Mouse (Mus musculus) C2C12 (cell line): ENCODE results near the gene Fam229a. TPM values are rescaled to one million over a fixed set of nuclear protein-coding genes. Genes with fewer than 3 reads are reported as not detected.

ENCODE experiments used
- H3K27me3 ChIP-seq: one replicate; pipeline ENCODE4 v1.6.1; 2011; ENCODE audit not compliant: control insufficient read depth, insufficient read depth, insufficient read length
- H3K36me3 ChIP-seq: one replicate; pipeline ENCODE4 v1.6.1; 2011; ENCODE audit not compliant: control insufficient read depth, insufficient read depth
- H3K4me3 ChIP-seq: one replicate; pipeline ENCODE4 v1.5.1; 2011; ENCODE audit warnings: mild to moderate bottlenecking, control low read depth; ENCODE audit not compliant: poor library complexity, insufficient read depth, severe bottlenecking
- H3K79me2 ChIP-seq: one replicate; pipeline ENCODE4 v1.6.1; 2011; ENCODE audit not compliant: control insufficient read depth, insufficient read depth
- H3K79me3 ChIP-seq: one replicate; pipeline ENCODE4 v1.6.1; 2011; ENCODE audit warnings: low read depth, control low read depth
- H3ac ChIP-seq: one replicate; pipeline ENCODE3; 2011; ENCODE audit warnings: low read depth; ENCODE audit not compliant: control insufficient read depth, insufficient read length
- CEBPB ChIP-seq: IDR thresholded peaks from one replicate; pipeline ENCODE4 v1.6.1; 2011; ENCODE audit warnings: low read depth, mild to moderate bottlenecking, control low read depth, moderate library complexity
- CTCF ChIP-seq: IDR thresholded peaks from one replicate; pipeline ENCODE4 v1.5.1; 2011; ENCODE audit not compliant: control insufficient read depth, insufficient read depth, insufficient read length
- FOSL1 ChIP-seq: IDR thresholded peaks from one replicate; pipeline ENCODE4 v1.8.0; 2011; ENCODE audit warnings: mild to moderate bottlenecking, low read length; ENCODE audit not compliant: poor library complexity, insufficient read depth, severe bottlenecking
- MAX ChIP-seq: IDR thresholded peaks from one replicate; pipeline ENCODE4 v1.6.1; 2011; ENCODE audit warnings: mild to moderate bottlenecking, control low read depth
- MYOD1 ChIP-seq: IDR thresholded peaks from one replicate; pipeline ENCODE4 v1.6.1; 2011; ENCODE audit warnings: low read depth; ENCODE audit not compliant: control insufficient read depth, insufficient read length
- MYOG ChIP-seq: IDR thresholded peaks from one replicate; pipeline ENCODE4 v1.6.1; 2011; ENCODE audit not compliant: control insufficient read depth, insufficient read length; ENCODE audit errors: extremely low read depth
- USF1 ChIP-seq: IDR thresholded peaks from one replicate; pipeline ENCODE4 v1.6.1; 2011; ENCODE audit warnings: low read depth, mild to moderate bottlenecking, control low read depth, moderate library complexity
- polyA plus RNA-seq: library from polyadenylated mRNA; unstranded; fragments of >200 nt; fragmentation: generic; extraction: Trizol; gene quantifications from one replicate; pipeline ENCODE4 v1.2.1, GENCODE M21; 2012; ENCODE audit warnings: missing spikeins

Gene Fam229a
- polyA plus RNA-seq, 1 experiment = not detected

DNA sequence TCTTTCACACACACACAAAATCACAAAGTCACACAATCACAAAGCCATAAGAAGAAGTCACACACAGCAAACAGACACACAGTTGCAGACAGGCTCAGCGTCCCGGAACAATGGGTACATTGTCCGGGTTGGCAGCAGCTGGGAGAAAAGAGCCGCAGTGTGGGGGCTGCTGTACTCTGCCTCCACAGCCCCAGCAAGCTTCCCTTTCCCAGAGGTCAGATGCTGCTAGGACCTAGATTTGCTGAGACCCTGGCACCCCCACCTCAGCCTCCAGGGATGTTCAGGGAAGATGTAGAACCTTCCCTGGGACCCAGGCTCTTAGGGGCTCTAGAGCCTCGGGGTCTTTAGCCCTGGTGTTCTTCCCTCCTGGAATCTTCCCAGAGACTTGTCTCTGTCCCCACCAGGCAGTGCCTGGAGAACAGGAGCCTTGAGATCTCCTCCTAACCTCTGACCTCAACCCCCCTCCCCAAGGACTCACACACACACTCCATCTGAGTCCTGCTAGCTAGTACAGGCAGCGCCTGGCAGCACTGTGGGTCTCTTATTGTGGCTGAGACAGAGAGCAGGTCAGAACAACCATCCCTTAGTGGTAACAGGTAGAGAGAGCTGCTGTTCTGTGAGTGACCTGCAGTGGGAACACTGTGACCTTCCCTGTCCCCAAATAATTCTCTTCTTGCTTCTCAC, 20.6 kb downstream of the Fam229a start:
- H3K27me3 ChIP-seq = no peaks in the 10 kb centered on the region
- H3K36me3 ChIP-seq = peaks cover under 1% of the 10 kb centered on the region
- TF ChIP-seq FOSL1 = no peak
- no peak for TF ChIP-seq USF1
- no peak for TF ChIP-seq MYOG
- TF ChIP-seq CEBPB = no peak
- H3K79me2 ChIP-seq = peaks cover 20% of the 10 kb centered on the region
- H3ac ChIP-seq = no peak overlapping the region
- peaks cover 3% of the 10 kb centered on the region for H3K79me3 ChIP-seq
- H3K4me3 ChIP-seq = no peak overlapping the region

DNA sequence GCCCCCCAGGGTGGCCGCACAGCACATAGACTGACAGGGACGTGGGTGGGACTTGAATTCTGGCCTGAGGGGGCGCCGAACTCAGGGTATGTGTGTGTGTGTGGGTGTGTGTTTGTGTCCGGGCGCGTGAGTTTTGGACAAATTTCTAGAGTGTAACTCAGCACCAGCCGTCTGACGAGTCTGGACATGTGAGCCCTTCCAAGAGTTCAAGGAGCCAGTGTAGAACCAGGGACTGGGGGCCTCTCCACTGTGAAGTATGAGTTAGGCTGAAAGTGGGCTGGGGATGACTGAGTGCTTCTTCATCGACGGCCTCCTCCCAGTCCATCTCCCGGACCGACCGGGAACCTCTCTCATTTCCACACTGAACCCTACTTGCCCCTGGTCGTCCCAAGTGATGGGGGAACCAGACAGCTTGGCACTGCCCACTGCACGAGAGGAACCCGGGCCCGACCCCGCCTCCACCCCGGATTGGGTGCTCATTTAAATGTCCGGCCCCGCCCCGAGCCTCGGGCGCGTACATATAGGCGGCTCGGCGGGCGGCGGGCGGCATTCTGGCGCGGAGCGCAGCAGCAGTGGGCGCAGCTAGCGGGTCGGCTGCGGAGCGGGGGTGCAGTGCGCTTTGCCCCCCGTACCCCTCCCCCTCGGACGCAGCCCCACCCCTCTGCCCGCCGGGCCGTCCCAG, 22.2 kb downstream of the Fam229a start, which contains the start of gene Marcksl1:
TSS of gene Marcksl1 (plus strand) at position 496 of the 682 bp plus-strand sequence.
- Histone ChIP-seq H3K27me3 (no peaks in the 10 kb centered on the region), H3K4me3 (peak within 1 kb of the TSS; percentile 78), H3K36me3 (peaks cover 11% of the 10 kb centered on the region), H3ac (peak within 1 kb of the TSS; percentile 95), H3K79me3 (peaks cover 3% of the 10 kb centered on the region), H3K79me2 (peaks cover 20% of the 10 kb centered on the region)
- TF ChIP-seq MAX = no peak
- TF ChIP-seq USF1 = no peak
- TF ChIP-seq MYOG = no peak

DNA sequence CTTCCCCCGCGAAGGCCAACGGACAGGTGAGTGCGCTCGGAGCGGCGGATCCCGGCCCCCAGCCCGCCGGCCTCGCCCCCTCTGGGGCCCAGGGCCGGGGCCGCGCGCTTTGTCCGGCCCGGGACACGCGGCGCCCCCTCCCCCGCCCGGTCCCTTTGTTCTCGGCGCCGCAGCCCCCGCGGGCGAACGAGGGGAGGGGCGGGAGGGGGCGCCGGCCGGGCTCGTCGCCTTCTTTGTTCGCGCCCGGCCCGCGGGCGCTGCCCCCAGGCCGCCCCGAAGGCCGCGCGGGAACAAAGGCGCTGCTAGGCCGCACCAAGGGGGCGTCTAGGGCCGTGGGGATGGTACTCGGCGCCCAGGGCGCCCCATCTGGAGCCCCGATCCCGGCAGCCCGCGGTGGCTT, 22.9 kb downstream of the Fam229a start:
- TF ChIP-seq FOSL1 = no peak
- TF ChIP-seq CEBPB = no peak
- TF ChIP-seq USF1 = no peak
- no peak for TF ChIP-seq CTCF
- TF ChIP-seq MAX = no peak
- TF ChIP-seq MYOG = no peak
- no peak for TF ChIP-seq MYOD1
- Histone ChIP-seq H3K79me3 (peaks cover 3% of the 10 kb centered on the region), H3ac (peak overlapping the region; percentile 95), H3K36me3 (peaks cover 17% of the 10 kb centered on the region), H3K27me3 (no peaks in the 10 kb centered on the region), H3K79me2 (peaks cover 20% of the 10 kb centered on the region), H3K4me3 (peak overlapping the region; percentile 78)

DNA sequence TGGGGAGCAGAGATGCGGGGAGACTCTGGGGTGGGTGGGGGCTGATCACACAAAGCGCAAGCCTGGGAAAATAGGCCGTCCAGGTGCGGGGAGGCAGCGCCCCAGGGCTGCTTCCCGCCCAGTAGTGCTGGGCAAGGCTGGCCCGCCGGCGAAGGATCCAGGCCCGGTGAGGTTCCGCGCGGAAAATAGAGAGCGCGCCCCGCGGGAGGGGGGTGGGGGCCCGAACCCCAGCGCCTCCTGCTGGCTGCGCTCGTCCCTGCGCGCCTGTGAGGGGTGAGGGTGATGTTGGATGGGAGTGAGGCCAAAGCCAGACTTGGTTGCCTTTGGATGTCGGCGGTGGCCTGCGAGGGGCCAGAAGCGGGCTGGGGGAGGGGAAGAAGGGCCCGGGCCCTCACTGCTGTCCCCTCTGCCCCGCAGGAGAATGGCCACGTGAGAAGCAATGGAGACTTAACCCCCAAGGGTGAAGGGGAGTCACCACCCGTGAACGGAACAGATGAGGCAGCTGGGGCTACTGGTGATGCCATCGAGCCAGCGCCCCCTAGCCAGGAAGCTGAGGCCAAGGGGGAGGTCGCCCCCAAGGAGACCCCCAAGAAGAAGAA, 23.4 kb downstream of the Fam229a start:
- Histone ChIP-seq H3K79me2 (peaks cover 20% of the 10 kb centered on the region), H3K4me3 (peak overlapping the region; percentile 78), H3K36me3 (peaks cover 19% of the 10 kb centered on the region), H3K27me3 (no peaks in the 10 kb centered on the region), H3K79me3 (peaks cover 3% of the 10 kb centered on the region), H3ac (peak overlapping the region; percentile 95)
- peak; percentile 94 for TF ChIP-seq CTCF
- no peak for TF ChIP-seq USF1
- TF ChIP-seq MYOD1 = no peak
- TF ChIP-seq MYOG = no peak

DNA sequence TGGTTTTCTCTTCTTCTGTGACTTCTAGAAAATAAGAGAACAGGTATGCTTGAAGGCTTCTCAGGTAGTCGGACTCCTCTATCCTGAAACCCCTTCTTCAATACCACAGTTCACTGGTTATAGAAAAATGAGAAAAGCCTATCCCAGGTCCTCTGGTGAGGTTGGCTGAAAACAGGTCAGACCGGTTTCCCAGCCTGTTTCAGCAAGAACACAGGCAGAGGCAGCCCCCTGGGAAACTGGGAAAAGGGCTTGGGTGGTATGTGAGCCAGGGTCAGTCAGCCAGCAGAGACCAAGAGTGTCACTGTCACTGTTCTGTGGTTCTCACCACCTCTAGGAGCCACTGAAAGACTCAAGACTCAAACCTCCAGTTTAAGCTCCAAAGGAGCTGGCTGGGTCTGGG, 25.9 kb downstream of the Fam229a start:
- H3K79me2 ChIP-seq = peaks cover 20% of the 10 kb centered on the region
- H3K36me3 ChIP-seq = peaks cover 42% of the 10 kb centered on the region

DNA sequence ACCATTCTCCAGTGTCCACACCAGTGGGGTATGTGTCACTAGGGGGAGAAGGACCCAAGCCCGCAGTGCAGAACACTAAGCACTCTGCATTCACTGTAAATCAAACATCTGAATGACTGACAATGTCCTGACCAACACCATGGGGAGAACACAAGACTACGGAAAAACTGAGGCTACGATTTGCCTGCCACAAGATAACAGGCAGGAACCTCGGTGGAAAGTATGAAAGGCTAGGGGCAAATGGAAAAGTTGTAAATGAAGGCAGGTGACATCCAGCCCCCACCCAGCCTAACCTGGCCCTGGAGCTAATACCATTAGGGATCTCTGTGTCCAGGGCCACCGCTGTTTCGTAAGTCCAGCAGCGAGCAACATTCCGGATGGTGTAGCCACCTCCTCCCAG, 27.5 kb downstream of the Fam229a start:
- no peak overlapping the region for H3ac ChIP-seq
- peaks cover 20% of the 10 kb centered on the region for H3K79me2 ChIP-seq
- TF ChIP-seq CTCF (no peak), MYOD1 (no peak), CEBPB (no peak), FOSL1 (no peak), MAX (no peak), MYOG (no peak), USF1 (no peak)
- H3K4me3 ChIP-seq = no peak overlapping the region
- peaks cover 58% of the 10 kb centered on the region for H3K36me3 ChIP-seq
- peaks cover 4% of the 10 kb centered on the region for H3K79me3 ChIP-seq
- H3K27me3 ChIP-seq = no peaks in the 10 kb centered on the region

More for the DNA sequence above, 25.9 kb downstream of the Fam229a start:
- H3ac ChIP-seq = no peak overlapping the region
- H3K79me3 ChIP-seq = peaks cover 4% of the 10 kb centered on the region
- no peak overlapping the region for H3K4me3 ChIP-seq
- TF ChIP-seq MYOG (no peak), CEBPB (no peak), CTCF (no peak), MAX (no peak), FOSL1 (no peak), USF1 (no peak), MYOD1 (no peak)
- no peaks in the 10 kb centered on the region for H3K27me3 ChIP-seq
